Mouse (Mus musculus) hindbrain, embryonic 11.5 days (tissue): ENCODE data around the gene Epha4. TPM values are rescaled to one million over a fixed set of nuclear protein-coding genes. Genes with fewer than 3 reads are reported as not detected.

Experiments
- ATAC-seq: fragments of 200-750 bp; cut with Nextera tagmentation; 2 replicates; pipeline ENCODE4 v1.8.0; 2017; ENCODE audit warnings: mild to moderate bottlenecking, moderate TSS enrichment, moderate library complexity; ENCODE audit not compliant: low FRiP score
- DNase-seq: peaks from one replicate; pipeline ENCODE4 v3.0.0-alpha.2; 2015; ENCODE audit warnings: low spot score
- H3K27ac ChIP-seq: fragments of 300-500 bp; sonication (generic); 2 replicates; pipeline ENCODE4 v1.5.1; 2014; ENCODE audit warnings: mild to moderate bottlenecking, low read depth, low read length
- H3K27me3 ChIP-seq: fragments of 300-500 bp; sonication (generic); 2 replicates; pipeline ENCODE4 v1.6.1; 2014; ENCODE audit warnings: mild to moderate bottlenecking, low read length, moderate library complexity, mixed read lengths; ENCODE audit not compliant: control insufficient read depth, insufficient read depth
- H3K36me3 ChIP-seq: fragments of 300-500 bp; sonication (generic); 2 replicates; pipeline ENCODE4 v1.6.1; 2014; ENCODE audit warnings: mild to moderate bottlenecking, low read length, moderate library complexity, mixed read lengths; ENCODE audit not compliant: control insufficient read depth, insufficient read depth
- H3K4me1 ChIP-seq: fragments of 300-500 bp; sonication (generic); replicated peaks from 2 replicates; pipeline ENCODE4 v1.6.1; 2014; ENCODE audit warnings: low read length, mixed read lengths; ENCODE audit not compliant: control insufficient read depth, insufficient read depth
- H3K4me2 ChIP-seq: fragments of 300-500 bp; sonication (generic); replicated peaks from 2 replicates; pipeline ENCODE4 v1.6.1; 2014; ENCODE audit warnings: mild to moderate bottlenecking, low read depth, low read length
- H3K4me3 ChIP-seq: fragments of 300-500 bp; sonication (generic); 2 replicates; pipeline ENCODE4 v1.5.1; 2014; ENCODE audit warnings: low read depth, low read length
- H3K9ac ChIP-seq: fragments of 300-500 bp; sonication (generic); 2 replicates; pipeline ENCODE4 v1.6.1; 2014; ENCODE audit warnings: low read depth, low read length
- H3K9me3 ChIP-seq: fragments of 300-500 bp; sonication (generic); 2 replicates; pipeline ENCODE4 v1.6.1; 2016; ENCODE audit warnings: low read length; ENCODE audit not compliant: control insufficient read depth
- WGBS: fragments of 180-500 bp; shearing (Covaris S2); extraction: QIAGEN DNeasy Blood & Tissue Kit; methylation state at CpG from one replicate; pipeline ENCODE4 v1.1.7; 2014; 5-methylcytosine and 5-hydroxymethylcytosine counted together
- polyA plus RNA-seq: library from polyadenylated mRNA; unstranded; fragments of >200 nt; fragmentation: Nextera tagmentation; extraction: Ambion mirVana; gene quantifications from 2 replicates; pipeline ENCODE4 v1.2.1, GENCODE M21; 2014

Epha4 gene
- polyA plus RNA-seq, 1 experiment from 2014 or later, result 25.9 TPM

DNA sequence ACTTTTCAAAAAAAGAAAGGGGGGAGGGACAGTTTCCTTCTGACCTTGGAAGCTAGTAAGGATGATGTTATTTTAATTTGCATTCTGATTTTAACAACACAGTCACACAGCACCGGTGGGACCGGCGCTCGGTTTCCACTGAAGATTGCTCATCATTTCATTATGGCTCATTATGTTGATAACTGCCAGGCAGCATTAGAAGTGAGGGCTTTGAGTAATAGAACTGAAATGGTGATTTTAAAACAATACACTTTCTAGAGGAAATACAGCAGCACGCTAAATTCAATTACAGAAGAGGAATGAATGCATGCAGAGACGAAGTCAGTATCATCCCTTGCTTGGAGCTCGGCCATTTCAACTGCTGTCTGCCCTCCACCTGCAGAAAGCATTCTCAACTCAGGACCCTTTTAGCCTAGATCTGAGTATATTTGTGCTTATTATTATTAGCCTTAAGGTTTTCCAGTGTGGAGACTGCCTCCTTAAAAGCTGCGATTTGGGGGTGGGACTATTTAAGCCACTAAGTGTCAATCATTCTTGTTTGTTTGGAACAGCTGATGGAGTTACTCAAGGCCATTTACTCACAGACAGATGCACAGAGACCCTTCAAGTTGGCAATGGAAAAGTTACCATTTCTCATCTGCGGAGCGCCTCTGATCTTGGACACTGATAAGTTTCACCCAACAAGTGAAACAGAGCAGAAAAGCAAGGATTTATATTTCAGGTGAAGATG lies 76.8 kb downstream of the Epha4 start:
- H3K36me3 ChIP-seq, result no peaks in the 10 kb centered on the region
- peaks cover 3% of the 10 kb centered on the region for H3K4me1 ChIP-seq
- H3K4me3 ChIP-seq, result no peak overlapping the region
- 83% methylated on average over 10 of the region's 10 CpGs for WGBS
- no peaks in the 10 kb centered on the region for H3K27me3 ChIP-seq
- no peak for ATAC-seq
- DNase-seq, result no peak
- H3K9ac ChIP-seq, result no peak overlapping the region
- H3K4me2 ChIP-seq, result no peak overlapping the region
- no peak overlapping the region for H3K27ac ChIP-seq
- H3K9me3 ChIP-seq, result no peaks in the 10 kb centered on the region

GRCm38 (mm10) chr1:77435045-77435444 lies 79.8 kb downstream of the Epha4 start:
- Histone ChIP-seq H3K9me3 (no peaks in the 10 kb centered on the region), H3K9ac (no peak overlapping the region), H3K4me2 (no peak overlapping the region), H3K4me3 (no peak overlapping the region), H3K36me3 (no peaks in the 10 kb centered on the region), H3K27me3 (no peaks in the 10 kb centered on the region), H3K4me1 (peaks cover 3% of the 10 kb centered on the region), H3K27ac (no peak overlapping the region)
- ATAC-seq (no peak), DNase-seq (no peak)
- 11% methylated on average over 4 of the region's 4 CpGs for WGBS

GRCm38 (mm10) chr1:77433148-77433547 lies 81.7 kb downstream of the Epha4 start:
- no peak for DNase-seq
- no peak overlapping the region for H3K9ac ChIP-seq
- H3K27me3 ChIP-seq, result no peaks in the 10 kb centered on the region
- ATAC-seq, result no peak
- WGBS, result 94% methylated on average over 3 of the region's 3 CpGs
- H3K4me3 ChIP-seq, result no peak overlapping the region
- peaks cover 3% of the 10 kb centered on the region for H3K4me1 ChIP-seq
- H3K9me3 ChIP-seq, result no peaks in the 10 kb centered on the region
- H3K27ac ChIP-seq, result no peak overlapping the region
- no peaks in the 10 kb centered on the region for H3K36me3 ChIP-seq
- H3K4me2 ChIP-seq, result no peak overlapping the region

DNA sequence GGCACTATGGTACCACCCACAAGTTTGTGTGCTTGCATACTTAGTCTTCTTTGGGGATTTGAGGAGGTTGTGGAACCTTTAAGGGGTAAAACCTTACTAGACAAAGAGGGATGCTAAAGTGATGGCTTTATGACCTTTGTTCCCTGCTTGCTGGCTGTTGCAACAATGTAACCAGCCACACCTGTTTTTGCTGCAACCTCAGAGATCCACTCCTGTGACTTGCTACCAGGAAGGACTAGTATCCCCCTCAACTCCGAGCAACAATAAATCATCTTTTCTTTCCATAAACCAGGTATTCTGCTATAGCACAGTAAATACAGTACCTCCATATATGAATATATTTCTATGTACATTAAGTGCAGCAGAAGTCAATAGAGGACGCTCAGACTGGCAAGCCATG lies 82.4 kb downstream of the Epha4 start:
- Histone ChIP-seq H3K27me3 (no peaks in the 10 kb centered on the region), H3K4me3 (no peak overlapping the region), H3K9me3 (no peaks in the 10 kb centered on the region), H3K27ac (no peak overlapping the region), H3K9ac (no peak overlapping the region), H3K36me3 (no peaks in the 10 kb centered on the region), H3K4me1 (peaks cover 3% of the 10 kb centered on the region), H3K4me2 (no peak overlapping the region)
- ATAC-seq (no peak), DNase-seq (no peak)
- WGBS, result 82% methylated on average over 2 of the region's 2 CpGs

DNA sequence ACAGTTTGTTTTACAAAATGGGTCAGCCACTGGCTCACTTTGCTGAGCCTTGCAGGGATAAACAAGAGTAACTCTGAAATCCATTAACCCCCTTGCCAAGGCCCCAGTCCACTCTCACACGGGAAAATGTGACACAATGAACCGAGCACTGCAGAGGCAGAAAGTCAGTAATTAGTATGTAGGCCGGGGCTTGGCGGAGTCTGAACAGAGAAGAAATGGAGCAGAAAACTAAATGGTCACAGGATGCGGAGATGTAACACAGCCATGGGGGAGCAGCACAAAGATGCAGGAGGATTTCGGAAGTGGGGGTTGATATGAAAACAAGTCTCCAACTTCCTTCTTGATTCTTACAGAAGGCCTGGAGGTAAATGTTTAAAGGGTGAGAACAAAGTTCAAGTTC lies 85.7 kb downstream of the Epha4 start:
- 54% methylated on average over 6 of the region's 6 CpGs for WGBS
- Histone ChIP-seq H3K27me3 (no peaks in the 10 kb centered on the region), H3K4me3 (no peak overlapping the region), H3K36me3 (no peaks in the 10 kb centered on the region; the same call in 1 of the 2 replicates), H3K9me3 (no peaks in the 10 kb centered on the region), H3K9ac (no peak overlapping the region), H3K27ac (no peak overlapping the region), H3K4me2 (no peak overlapping the region), H3K4me1 (no peaks in the 10 kb centered on the region)
- DNase-seq (no peak), ATAC-seq (no peak)

- Histone ChIP-seq H3K27me3 (no peaks in the 10 kb centered on the region), H3K4me2 (no peak overlapping the region), H3K4me3 (no peak overlapping the region), H3K36me3 (no peaks in the 10 kb centered on the region; the same call in 1 of the 2 replicates), H3K4me1 (no peaks in the 10 kb centered on the region; the same call in 1 of the 2 replicates), H3K9ac (no peak overlapping the region), H3K9me3 (no peaks in the 10 kb centered on the region), H3K27ac (no peak overlapping the region)
- no peak for DNase-seq
- ATAC-seq, result no peak
- 83% methylated on average over 6 of the region's 6 CpGs for WGBS
These were observed 87.9 kb downstream of the Epha4 start for GRCm38 (mm10) chr1:77426956-77427355.

DNA sequence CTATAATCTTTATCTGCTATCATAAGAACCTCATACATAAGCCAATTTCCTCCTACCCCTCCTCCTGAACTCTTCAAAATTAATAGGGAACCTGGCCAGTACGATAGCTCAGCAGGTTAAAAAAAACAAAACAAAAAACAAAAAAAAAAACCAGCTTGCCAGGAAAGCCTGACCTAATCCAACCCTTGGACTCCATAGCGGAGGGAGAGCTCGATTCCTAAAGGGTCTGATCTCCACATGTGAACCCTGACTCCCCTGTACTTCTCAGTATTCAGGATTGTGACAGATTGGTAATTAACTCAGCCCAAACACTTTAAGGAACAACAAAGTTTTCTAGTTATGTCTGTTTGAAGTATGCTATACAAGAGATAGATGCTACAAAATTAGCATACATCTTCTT lies 89.7 kb downstream of the Epha4 start:
- ATAC-seq (no peak), DNase-seq (no peak)
- Histone ChIP-seq H3K4me3 (no peak overlapping the region), H3K27ac (no peak overlapping the region), H3K36me3 (no peaks in the 10 kb centered on the region; the same call in 1 of the 2 replicates), H3K4me1 (no peaks in the 10 kb centered on the region; the same call in 1 of the 2 replicates), H3K9ac (no peak overlapping the region), H3K4me2 (no peak overlapping the region), H3K27me3 (no peaks in the 10 kb centered on the region), H3K9me3 (no peaks in the 10 kb centered on the region)
- WGBS, result 84% methylated on average over 3 of the region's 3 CpGs

DNA sequence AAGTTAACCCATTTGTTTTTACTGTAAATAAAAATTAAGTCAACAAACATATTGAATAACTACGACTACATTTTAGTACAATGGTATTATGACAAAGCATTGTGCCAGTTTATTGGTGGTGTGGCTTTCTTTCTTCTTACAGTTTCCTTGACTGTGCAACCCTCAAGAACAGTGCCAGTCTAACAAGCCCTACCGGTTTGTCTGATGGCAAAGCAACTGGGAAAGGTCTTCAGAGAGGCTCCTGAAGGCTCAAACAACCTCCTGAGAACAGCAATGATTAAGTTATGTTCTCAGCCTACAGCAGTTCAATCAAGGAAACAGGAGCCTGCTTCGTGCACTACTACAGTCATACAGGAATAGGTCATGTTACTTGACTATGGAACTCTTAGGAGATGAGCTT lies 93.8 kb downstream of the Epha4 start:
- Histone ChIP-seq H3K4me1 (no peaks in the 10 kb centered on the region; the same call in 1 of the 2 replicates), H3K9me3 (no peaks in the 10 kb centered on the region), H3K9ac (no peak overlapping the region), H3K4me2 (no peak overlapping the region), H3K27ac (no peak overlapping the region), H3K4me3 (no peak overlapping the region), H3K36me3 (no peaks in the 10 kb centered on the region; the same call in 1 of the 2 replicates), H3K27me3 (no peaks in the 10 kb centered on the region)
- 84% methylated on average over 3 of the region's 3 CpGs for WGBS
- no peak for DNase-seq
- no peak for ATAC-seq

DNA sequence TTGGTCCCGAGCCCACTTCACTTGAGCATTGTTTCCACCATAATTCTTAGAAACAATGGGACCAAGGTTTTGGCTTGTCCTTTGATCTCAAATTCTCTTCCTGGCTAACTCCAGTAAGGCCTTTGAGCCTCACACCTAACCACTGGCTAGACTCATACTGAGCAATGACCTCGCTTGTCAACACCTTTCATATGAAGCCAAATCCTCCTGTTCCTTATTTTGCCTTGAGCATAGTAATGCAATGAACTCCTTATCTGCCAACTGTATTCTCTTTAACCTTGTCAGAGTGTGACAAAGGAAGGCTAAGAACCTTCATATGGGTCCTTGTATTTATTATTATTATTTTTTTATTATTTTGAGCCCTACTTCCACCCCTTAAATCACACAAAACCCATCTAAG lies 94.5 kb downstream of the Epha4 start:
- ATAC-seq, result no peak
- Histone ChIP-seq H3K27ac (no peak overlapping the region), H3K36me3 (no peaks in the 10 kb centered on the region), H3K4me3 (no peak overlapping the region), H3K4me2 (no peak overlapping the region), H3K4me1 (no peaks in the 10 kb centered on the region; the same call in 1 of the 2 replicates), H3K27me3 (no peaks in the 10 kb centered on the region), H3K9ac (no peak overlapping the region), H3K9me3 (no peaks in the 10 kb centered on the region)
- no peak for DNase-seq
- WGBS, result 41% methylated on average over 2 of the region's 2 CpGs
